Mouse (Mus musculus): ENCODE data around the gene Slc35a2. TPM values are rescaled to one million over a fixed set of nuclear protein-coding genes. Genes with fewer than 3 reads are reported as not detected.

Slc35a2 gene
- polyA plus RNA-seq, 1 experiment from 2014 or later, result 25.9 TPM

DNA sequence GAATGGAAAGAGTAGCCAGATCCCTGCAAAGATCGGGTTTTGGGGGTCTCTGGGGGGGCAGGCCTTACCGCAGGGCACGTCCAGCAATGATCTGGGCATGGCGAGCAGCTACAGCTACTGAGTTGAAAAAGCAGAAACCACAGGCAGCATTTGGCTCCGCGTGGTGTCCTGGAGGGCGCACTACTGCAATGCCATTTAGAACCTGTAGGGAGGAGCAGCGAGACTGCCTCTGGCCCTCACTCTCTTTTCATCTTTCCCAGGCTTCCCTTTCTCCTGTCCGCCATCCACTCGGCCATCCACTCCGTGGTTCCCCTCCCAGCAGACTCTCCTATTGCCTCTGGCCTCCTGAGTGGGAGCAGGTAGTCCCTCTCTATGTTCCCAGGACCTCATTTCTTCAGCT lies 53.0 kb downstream of the Slc35a2 start:
- 57% methylated on average over 11 of the region's 11 CpGs for whole genome bisulfite sequencing
- TF ChIP-seq CTCF (IDR thresholded peaks at IDR 0.05; ENCODE audit: low read depth), result peak; percentile 37; the same call in 1 of the 2 replicates
- H3K36me3 ChIP-seq (ENCODE audit: insufficient read depth, low read length), result 0 out of 2 replicates have a peak, but pooled peaks cover 4% of the 10 kb centered on the region
- no peak for DNase-seq (ENCODE audit: low spot score)
- no peak overlapping the region for H3K9ac ChIP-seq (ENCODE audit: low read depth, low read length)
- no peaks in the 10 kb centered on the region for H3K4me1 ChIP-seq (replicated peaks; ENCODE audit: insufficient read depth, low read length)
- no peak overlapping the region for H3K4me3 ChIP-seq (replicated peaks; ENCODE audit: low read depth, low read length)
- H3K27ac ChIP-seq, result no peak overlapping the region
- no peak for ATAC-seq (replicated peaks; ENCODE audit: low FRiP score, low read depth)
- H3K9me3 ChIP-seq (replicated peaks; ENCODE audit: low read length), result no peaks in the 10 kb centered on the region
- H3K27me3 ChIP-seq (ENCODE audit: insufficient read depth, low read length), result no peaks in the 10 kb centered on the region
- H3K4me2 ChIP-seq (ENCODE audit: low read length), result no peak overlapping the region

DNA sequence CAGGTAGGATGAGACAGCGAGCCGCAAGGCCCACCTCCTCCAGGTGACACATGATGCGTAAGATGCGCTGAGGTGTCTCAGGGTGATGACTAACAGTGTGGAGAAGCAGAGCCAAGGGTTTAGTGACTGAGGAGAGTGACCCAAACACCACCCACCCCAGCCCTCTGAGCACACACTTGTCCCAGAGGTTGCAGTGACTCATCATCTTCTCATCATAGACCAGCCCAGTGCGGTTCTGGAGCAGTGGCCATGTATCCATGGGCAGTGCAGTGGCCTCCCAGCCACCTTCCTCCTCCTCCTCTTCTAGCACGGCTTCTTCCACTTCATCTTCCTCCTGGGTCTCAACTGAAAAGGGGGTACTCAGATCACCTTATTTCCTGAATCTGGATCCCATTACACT lies 53.8 kb downstream of the Slc35a2 start:
- no peak for ATAC-seq (replicated peaks; ENCODE audit: low FRiP score, low read depth)
- no peak for DNase-seq (ENCODE audit: low spot score)
- Histone ChIP-seq H3K4me1 (replicated peaks; ENCODE audit: insufficient read depth, low read length) (no peaks in the 10 kb centered on the region), H3K4me2 (ENCODE audit: low read length) (no peak overlapping the region), H3K4me3 (replicated peaks; ENCODE audit: low read depth, low read length) (no peak overlapping the region), H3K27ac (no peak overlapping the region), H3K27me3 (ENCODE audit: insufficient read depth, low read length) (no peaks in the 10 kb centered on the region), H3K9ac (ENCODE audit: low read depth, low read length) (no peak overlapping the region), H3K36me3 (ENCODE audit: insufficient read depth, low read length) (0 out of 2 replicates have a peak, but pooled peaks cover 4% of the 10 kb centered on the region), H3K9me3 (replicated peaks; ENCODE audit: low read length) (no peaks in the 10 kb centered on the region)
- TF ChIP-seq CTCF (IDR thresholded peaks at IDR 0.05; ENCODE audit: low read depth), result no peak
- WGBS, result 90% methylated on average over 6 of the region's 6 CpGs

Other genes with a start within 250 kb of the Slc35a2 start
- 1.3 and 1.4 TPM in 2 replicates for gene Syp, start 245.6 kb upstream of the Slc35a2 start, polyA plus RNA-seq (2015; fragmentation: Nextera tagmentation; extraction: Ambion mirVana)
- 9.5 and 9.7 TPM in 2 replicates for gene Prickle3, start 226.8 kb upstream of the Slc35a2 start, polyA plus RNA-seq (2015; fragmentation: Nextera tagmentation; extraction: Ambion mirVana)
- gene Plp2, start 212.6 kb upstream of the Slc35a2 start, polyA plus RNA-seq (2015; fragmentation: Nextera tagmentation; extraction: Ambion mirVana), result 142 and 153 TPM in 2 replicates
- gene Magix, start 202.8 kb upstream of the Slc35a2 start, polyA plus RNA-seq (2015; fragmentation: Nextera tagmentation; extraction: Ambion mirVana), result 1.5 and 2.3 TPM in 2 replicates
- gene Gpkow, start 186.9 kb upstream of the Slc35a2 start, polyA plus RNA-seq (2015; fragmentation: Nextera tagmentation; extraction: Ambion mirVana), result 32.7 and 36.2 TPM in 2 replicates
- gene Wdr45, start 169.7 kb upstream of the Slc35a2 start, polyA plus RNA-seq (2015; fragmentation: Nextera tagmentation; extraction: Ambion mirVana), result 39.6 and 40.6 TPM in 2 replicates
- gene Gm45208, start 161.8 kb upstream of the Slc35a2 start, polyA plus RNA-seq (2015; fragmentation: Nextera tagmentation; extraction: Ambion mirVana), result 0.30 TPM in 1 of 2 replicates, not detected in the other
- 40.9 and 41.6 TPM in 2 replicates for gene Praf2, start 155.6 kb upstream of the Slc35a2 start, polyA plus RNA-seq (2015; fragmentation: Nextera tagmentation; extraction: Ambion mirVana)
- 16.8 and 17.4 TPM in 2 replicates for gene Ccdc120, start 133.1 kb upstream of the Slc35a2 start, polyA plus RNA-seq (2015; fragmentation: Nextera tagmentation; extraction: Ambion mirVana)
- gene Tfe3, start 121.5 kb upstream of the Slc35a2 start, polyA plus RNA-seq (2015; fragmentation: Nextera tagmentation; extraction: Ambion mirVana), result 22.9 and 24.1 TPM in 2 replicates
- 29.6 and 30.1 TPM in 2 replicates for gene Gripap1, start 94.3 kb upstream of the Slc35a2 start, polyA plus RNA-seq (2015; fragmentation: Nextera tagmentation; extraction: Ambion mirVana)
- gene Kcnd1, start 61.7 kb upstream of the Slc35a2 start, polyA plus RNA-seq (2015; fragmentation: Nextera tagmentation; extraction: Ambion mirVana), result 0.68 and 0.83 TPM in 2 replicates
- gene Otud5, start 42.7 kb upstream of the Slc35a2 start, polyA plus RNA-seq (2015; fragmentation: Nextera tagmentation; extraction: Ambion mirVana), result 31.8 and 36.8 TPM in 2 replicates
- gene Pim2, start 5.8 kb upstream of the Slc35a2 start, polyA plus RNA-seq (2015; fragmentation: Nextera tagmentation; extraction: Ambion mirVana), result 6.2 and 7.8 TPM in 2 replicates
- gene Pqbp1, start 15.2 kb downstream of the Slc35a2 start, polyA plus RNA-seq (2015; fragmentation: Nextera tagmentation; extraction: Ambion mirVana), result 99.7 and 108 TPM in 2 replicates
- 140 and 145 TPM in 2 replicates for gene Timm17b, start 15.3 kb downstream of the Slc35a2 start, polyA plus RNA-seq (2015; fragmentation: Nextera tagmentation; extraction: Ambion mirVana)
- not detected in 2 replicates for gene Gm10491, start 23.8 kb downstream of the Slc35a2 start, polyA plus RNA-seq (2015; fragmentation: Nextera tagmentation; extraction: Ambion mirVana)
- gene Gm10490, start 25.5 kb downstream of the Slc35a2 start, polyA plus RNA-seq (2015; fragmentation: Nextera tagmentation; extraction: Ambion mirVana), result not detected in 2 replicates
- 0.41 and 0.59 TPM in 2 replicates for gene Pcsk1n, start 35.8 kb downstream of the Slc35a2 start, polyA plus RNA-seq (2015; fragmentation: Nextera tagmentation; extraction: Ambion mirVana)
- gene Eras, start 44.6 kb downstream of the Slc35a2 start, polyA plus RNA-seq (2015; fragmentation: Nextera tagmentation; extraction: Ambion mirVana), result not detected in 2 replicates
- 39.4 and 44.4 TPM in 2 replicates for gene Hdac6, start 63.9 kb downstream of the Slc35a2 start, polyA plus RNA-seq (2015; fragmentation: Nextera tagmentation; extraction: Ambion mirVana)
- 0.08 and 0.09 TPM in 2 replicates for gene Gata1, start 94.0 kb downstream of the Slc35a2 start, polyA plus RNA-seq (2015; fragmentation: Nextera tagmentation; extraction: Ambion mirVana)
- gene Glod5, start 134.5 kb downstream of the Slc35a2 start, polyA plus RNA-seq (2015; fragmentation: Nextera tagmentation; extraction: Ambion mirVana), result 3.1 and 3.2 TPM in 2 replicates
- gene Suv39h1, start 190.7 kb downstream of the Slc35a2 start, polyA plus RNA-seq (2015; fragmentation: Nextera tagmentation; extraction: Ambion mirVana), result 32.5 and 34.1 TPM in 2 replicates
- 0.16 and 0.28 TPM in 2 replicates for gene Was, start 206.5 kb downstream of the Slc35a2 start, polyA plus RNA-seq (2015; fragmentation: Nextera tagmentation; extraction: Ambion mirVana)
- 17.9 and 19.5 TPM in 2 replicates for gene Wdr13, start 248.9 kb downstream of the Slc35a2 start, polyA plus RNA-seq (2015; fragmentation: Nextera tagmentation; extraction: Ambion mirVana)

Measured in kidney, postnatal 0 days (tissue).